Mouse (Mus musculus) left cerebral cortex, adult 18-20 months (tissue): ENCODE data around the gene Aig1. TPM values are rescaled to one million over a fixed set of nuclear protein-coding genes. Genes with fewer than 3 reads are reported as not detected.

Source experiments
- DNase-seq, 2 experiments: peaks; one replicate each; pipeline ENCODE4 v3.0.0; 2021 to 2022; ENCODE audit warnings: low spot score in 2 of 2, mixed read lengths in 1 of 2
- total RNA-seq, 2 experiments: library from RNA; stranded (reverse); gene quantifications; 2 replicates each; pipeline ENCODE4 v1.2.3; 2021

Aig1 gene
- total RNA-seq, 2 experiments from 2014 or later, result 56.5 to 70.5 TPM

DNA sequence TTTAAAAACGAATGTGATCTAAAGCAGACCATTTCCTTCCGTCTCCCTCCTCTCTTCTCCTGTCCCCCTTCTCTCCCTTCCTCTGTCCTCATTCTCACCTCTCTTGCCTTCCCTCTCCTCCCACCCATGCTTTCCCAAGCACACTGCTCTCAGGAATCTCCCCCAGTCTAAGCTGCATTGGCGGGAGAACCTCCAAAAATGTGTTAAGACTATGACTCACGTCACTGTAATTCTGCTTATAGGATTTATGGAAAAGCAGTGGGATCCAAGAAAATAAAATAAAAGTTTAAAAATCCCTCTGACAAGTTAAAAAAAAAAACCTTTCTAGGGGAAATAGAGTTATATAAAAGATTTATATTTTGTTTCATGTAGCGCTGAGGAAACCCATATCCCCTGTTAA, 86.0 kb downstream of the Aig1 start:
- peak; percentile 38 to 59 for DNase-seq

DNA sequence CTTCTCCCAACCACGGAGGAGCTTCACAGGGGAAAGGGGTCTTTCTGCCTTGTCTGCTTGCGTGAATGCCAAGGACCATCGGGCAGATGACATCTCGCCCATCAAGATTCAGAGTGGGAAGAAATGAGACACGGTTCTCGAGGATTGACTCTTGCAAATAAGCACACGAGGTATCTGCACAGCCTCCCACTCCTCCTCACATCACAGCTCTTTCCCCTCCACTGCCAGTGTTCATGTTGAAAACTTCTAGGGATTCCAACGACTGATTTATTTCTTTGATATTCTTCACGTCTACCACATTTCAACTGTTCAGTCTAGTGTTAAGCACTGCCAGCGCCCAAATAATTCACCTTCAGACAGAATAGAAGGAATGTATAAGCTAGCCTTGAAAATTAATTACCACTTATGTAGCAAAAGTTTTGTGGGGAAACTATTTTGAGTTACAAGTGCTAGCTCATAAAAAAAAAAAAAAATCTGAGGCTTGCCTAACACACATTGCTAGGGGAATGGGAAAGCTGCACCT, 86.5 kb downstream of the Aig1 start:
- DNase-seq, result no peak

DNA sequence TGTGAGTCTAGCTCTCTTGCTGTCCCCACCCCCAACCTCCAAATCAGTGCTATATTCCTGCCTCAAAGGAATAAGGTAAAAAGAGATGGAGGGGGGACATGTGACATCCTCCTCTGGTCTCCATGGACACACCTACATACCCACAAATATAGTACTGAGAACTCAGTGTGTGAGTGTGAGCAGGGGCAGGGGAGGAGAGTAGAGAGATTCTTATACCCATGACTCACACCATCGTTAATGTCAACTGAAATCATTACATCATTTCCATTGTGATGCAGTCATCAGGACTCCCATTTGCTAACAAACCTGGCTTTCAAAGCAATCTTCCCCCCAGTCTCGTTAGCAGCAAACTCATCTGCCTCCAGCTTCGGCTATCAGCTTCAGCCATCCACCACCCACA, 92.8 kb downstream of the Aig1 start:
- DNase-seq, result no peak

DNA sequence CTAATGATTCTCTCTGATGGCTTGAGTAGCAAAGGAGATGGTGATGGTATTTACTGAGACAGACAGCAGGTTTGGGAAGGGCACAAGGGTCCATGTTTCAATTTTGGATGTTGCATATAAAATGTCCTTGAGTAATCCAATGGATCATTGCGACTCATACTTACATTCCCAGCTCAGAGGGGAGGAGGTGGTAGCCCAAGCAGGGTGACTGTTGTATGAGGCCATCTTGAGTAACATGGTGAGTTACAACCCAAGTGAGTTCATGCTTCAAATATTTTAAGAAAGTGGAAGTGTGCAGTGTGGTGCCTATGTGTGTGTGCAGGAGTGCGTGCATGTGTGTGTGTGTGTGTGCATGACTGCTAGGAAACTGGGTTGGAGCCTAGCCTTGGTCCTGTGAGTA, 93.4 kb downstream of the Aig1 start:
- DNase-seq, result no peak

DNA sequence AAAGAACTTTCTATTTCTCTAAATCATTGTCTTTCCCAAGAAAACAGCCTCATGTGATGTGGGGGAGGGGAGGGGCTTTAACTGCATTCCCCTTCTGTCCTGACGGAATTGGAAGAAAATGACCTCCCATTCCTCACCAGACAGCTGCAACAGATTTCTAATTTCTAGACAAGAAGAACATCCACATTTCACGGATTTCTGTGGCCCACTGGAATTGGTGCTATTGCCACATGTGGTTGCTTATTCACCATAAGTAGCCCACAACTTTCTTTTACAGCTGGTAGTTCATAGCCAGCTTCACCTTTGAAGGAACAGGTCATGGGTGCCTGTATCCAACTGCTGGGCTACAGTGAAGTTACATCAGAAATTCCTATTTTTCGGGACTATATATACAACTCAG, 93.9 kb downstream of the Aig1 start:
- DNase-seq, result no peak

DNA sequence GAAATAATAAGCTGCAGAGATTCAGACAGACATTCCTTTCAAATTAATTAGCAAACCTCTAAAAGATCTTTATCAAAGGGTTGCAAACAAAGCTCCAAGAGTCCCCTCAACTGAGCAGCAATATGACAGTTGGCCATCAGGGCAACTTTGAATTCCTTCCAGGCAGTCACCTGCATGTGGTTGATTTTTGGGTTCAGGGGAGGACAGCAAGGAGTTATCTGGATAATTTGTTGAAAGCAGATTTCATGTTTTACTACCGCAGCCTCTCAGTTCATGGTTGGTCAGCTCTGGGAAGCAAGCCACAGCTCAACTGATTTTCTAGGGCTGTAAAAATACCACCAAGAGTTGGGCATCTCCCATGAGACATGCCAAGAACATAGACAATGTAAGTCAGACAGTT, 98.1 kb downstream of the Aig1 start:
- DNase-seq, result no peak

DNA sequence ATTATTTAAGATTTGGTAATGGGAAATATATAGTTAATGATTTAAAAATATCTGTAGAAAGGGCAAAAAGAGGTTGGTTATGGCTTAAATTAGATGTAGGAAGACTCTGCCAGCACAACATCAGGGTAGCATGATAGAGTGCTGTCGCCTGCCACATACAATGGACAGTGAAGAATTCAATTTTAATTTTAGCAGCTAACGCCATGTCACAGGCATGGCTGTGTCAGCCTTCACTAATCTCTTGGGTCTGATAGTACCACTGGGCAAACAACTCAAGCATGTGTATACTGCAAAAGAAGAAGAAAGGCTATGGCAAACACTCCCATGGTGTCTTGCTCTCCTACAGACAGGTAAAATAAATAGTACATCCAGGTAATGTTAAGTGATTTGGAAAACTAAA, 99.0 kb downstream of the Aig1 start:
- no peak for DNase-seq

DNA sequence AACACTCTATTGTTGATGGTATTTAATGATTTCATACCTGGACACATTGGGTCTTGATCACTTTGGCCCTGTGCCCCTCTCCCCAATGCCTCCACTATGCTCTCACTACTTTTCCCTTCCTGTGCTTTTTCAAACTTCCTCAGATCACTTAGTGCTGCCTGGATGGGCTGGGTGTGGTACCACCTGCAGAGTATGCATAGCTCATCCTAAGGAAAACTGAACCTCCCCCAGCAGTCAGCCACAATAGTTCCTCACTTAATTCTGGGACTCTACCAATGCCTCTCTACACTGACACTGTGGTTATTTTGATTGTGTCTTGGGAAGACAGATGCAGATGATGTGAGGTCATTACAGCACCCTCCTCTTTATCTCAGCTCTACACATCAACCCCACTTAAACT, 99.9 kb downstream of the Aig1 start:
- no peak for DNase-seq

DNA sequence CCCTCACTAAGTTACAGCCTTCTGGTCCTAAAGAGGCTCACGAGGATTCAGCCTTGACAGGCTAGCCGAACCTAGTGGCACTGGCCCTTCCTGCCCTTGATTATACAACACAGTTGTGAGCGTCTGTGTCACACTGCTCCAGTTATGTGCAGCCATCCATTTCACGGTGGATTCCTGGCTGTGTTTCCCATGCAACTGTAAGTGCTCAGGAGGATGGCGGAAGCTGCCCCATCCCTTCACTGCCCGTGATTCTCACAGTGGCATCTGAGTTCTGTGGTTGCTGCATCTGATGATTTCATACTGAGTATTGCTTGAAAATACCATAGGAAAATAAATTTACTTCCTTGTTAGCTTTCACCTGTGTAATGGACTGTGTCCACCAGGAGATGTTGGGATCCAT, 101.7 kb downstream of the Aig1 start:
- DNase-seq, result no peak

DNA sequence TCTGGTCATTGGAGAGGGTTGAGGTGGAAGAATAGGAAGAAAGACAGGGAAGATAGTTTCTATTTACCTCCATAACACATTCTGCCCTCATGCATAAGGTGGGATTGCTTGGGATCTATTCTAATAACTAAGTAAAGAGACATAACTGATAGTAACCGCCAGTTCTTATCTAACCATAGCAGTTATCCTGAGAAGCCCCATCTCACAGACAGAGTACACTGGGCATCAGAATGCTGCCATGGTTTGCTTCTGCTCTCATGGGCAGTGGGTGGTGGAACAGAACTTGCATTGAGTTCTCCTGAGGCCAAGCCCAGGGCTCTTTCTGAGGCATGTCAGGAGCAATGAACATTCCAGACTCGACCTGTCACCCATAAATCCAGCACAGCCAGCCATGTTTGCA, 105.6 kb downstream of the Aig1 start:
- no peak for DNase-seq

DNA sequence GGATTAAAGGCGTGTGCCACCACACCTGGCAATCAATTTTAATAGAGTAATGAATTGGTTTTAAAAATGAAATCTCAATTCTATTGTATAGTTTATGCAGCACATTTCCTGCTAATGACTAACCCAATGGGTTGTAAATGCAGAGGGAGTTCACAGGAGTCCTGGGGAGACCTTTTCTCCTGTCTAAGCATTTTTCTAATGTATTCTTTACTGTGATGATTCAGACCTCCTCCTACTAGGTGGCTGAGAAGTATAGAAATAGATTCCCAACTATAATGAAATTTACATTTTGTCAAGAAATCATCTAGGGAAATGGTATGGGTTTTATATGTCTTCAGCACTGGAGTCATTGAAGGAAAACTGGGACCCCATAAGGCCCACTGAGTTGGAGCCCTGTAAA, 114.1 kb downstream of the Aig1 start:
- no peak for DNase-seq

DNA sequence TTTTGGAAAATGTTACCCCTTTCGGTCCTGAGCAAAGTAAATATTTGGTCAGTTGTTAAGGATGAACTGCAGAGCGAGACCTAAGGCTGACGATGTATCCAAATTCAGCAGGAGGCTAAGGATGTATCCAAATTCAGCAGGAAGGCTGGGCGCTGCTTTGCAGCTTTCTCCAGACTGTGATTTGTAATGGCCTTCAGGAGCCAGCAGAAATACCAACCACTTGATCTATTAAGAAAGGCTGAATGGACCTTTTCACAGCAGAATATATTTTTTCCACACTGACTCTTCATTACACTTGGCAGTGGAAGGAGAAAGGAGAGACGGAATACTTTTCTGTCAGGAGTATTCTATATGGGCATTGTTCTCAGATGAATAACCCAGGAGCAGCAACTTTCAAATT, 115.0 kb downstream of the Aig1 start:
- DNase-seq, result no peak

DNA sequence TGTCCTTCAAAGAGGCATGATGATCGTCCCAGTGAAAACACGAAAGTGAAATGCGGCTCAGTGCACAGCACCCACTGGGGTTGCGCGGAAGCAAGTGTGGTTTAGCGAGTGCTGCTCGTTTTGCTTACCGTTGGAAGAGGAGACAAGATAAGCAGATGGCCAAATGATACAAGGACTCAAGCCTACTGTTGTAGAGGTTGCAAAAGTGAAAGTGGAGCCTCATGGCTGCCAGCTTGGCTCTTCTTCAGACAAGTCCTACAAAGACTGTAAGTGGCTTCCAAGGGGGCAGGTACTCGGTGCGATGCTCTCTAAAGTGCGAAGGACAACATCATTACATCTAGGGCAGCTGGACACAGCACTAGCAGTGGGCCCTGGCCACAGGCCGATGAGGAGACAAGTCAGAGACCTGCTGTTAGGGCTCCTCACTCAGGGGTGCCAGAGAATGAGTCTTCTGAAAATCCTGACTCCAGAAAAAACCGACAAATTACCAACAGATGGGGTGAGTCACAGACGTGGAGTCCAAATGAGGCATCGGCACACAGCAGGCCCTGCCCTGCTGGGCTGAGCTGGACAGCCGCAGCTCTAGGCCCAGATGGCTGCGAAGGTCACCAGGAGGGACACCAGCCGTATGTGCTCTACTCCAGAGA, 129.2 kb downstream of the Aig1 start:
- DNase-seq, result peak; percentile 37 to 41

DNA sequence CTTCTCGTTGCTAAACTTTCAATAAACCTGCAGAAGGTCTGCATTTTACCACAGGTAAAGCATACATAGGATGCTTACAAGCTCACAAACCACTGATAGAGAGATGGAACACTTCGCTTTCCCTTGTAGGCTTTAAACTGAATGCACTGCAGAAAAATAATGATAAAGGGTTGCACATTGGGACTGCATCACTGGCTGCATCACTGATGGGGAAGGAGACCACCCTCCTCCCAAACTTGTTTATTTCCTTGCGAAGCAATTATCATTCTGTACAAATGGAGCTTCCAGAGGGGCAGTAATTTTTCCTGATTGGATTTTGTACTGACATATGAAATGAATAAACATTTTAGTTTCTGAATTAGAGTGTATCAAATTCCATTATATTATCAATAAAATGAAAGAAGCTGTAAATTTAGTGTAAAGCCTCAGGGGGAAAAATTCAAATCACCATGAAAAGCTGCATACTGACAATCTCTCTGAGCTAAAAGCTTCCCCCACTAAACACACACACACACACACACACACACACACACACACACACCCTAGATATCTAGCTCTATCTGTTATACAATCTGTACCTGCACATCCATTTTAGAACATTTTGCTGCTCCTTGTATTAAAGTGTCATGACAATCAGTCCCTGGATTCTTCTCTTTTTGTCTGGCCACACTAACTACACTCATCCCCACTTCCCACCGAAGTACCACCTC, 138.6 kb downstream of the Aig1 start:
- no peak for DNase-seq

DNA sequence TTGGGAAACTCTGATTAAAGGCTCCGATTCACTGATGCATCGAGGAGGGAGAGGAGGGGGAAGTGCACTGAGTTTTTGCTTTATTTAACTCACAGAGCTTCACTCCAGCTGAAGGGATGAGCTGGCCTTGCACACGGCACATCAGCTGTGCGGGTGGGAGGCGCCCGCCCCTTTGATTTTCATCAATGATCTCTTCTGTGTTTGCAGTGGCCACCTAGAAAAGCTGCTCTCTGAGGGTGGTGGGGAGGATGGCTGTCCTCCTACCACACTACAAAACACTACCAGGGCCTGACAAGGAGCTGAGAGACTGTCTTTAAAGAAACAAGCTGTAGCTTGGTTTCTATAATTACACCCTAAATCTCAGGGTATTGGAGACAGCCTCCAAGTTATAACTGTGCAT, 141.1 kb downstream of the Aig1 start:
- peak; percentile 60 to 68 for DNase-seq

DNA sequence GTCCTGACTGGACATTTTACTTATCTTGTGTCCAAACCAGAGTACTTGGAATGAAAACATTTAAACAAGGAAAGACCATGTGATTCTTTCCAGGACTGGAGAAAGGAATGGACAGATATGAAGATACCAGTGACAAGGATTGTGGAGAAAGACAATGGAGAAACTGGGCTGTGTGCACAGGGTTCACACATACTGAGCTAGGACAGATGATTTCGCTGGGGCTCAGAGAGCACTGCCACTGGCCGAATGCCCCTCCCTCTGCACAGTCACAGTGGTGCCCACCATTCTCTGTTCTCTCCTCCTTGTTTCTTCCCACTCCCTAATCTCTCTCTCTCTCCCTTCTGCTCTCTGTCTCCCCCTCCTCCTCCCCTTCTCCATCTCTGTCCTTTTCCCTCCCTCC, 142.6 kb downstream of the Aig1 start:
- DNase-seq, result no peak

DNA sequence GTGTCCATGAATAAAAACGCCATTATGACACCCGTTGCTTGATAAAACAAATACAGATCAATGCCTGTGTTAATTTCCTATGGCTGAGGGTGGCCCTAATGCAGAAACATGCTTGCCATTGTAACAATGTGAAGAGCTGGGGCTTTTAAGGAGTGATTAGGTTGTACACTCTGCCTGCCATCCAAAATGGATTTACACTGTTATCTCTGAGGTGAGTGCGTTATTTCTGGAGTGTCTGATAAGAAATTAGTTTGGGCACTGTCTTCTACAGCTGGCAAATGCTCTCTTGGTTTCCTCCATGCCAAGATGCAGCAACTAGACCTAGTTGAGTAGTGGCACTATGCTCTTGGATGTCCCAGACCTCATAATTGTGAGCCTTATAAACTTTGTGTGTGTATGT, 143.5 kb downstream of the Aig1 start:
- DNase-seq, result no peak

DNA sequence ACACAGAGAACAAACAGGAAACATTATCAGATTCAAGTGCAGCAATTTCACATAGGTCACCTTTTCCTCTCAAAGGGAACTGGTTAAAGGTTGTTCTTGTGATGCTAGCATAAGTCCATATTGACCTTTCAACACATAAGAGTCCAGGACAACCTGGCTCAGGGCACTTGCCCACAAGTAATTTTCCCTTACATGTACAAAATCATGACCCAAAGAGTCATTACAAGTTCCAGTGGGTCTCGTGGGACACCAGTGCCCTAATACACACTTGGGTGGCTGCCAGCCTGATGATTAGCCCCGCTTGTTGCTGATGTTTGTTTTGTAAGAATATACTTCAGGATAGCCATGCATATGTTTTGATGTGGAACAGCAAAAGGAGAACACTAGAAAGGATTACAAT, 152.6 kb downstream of the Aig1 start:
- no peak for DNase-seq

DNA sequence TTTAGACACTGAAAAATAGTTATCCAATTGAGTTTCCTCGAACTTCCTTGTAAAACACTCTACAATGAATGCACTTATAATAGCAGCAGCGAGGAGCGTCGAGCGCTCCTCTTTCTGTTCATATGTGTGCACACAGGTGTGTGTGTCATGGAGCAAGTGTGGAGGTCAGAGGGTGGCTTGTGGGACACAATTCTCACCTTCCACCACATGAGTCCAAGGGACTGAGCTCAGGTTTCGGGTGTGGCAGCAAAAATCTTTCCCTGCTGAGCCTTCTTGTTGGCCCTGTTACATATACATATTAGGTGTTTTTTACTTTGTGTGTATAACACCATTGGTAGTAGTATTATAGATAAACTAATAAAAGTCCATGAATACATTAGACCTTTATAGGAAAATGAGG, 153.2 kb downstream of the Aig1 start:
- DNase-seq, result no peak

DNA sequence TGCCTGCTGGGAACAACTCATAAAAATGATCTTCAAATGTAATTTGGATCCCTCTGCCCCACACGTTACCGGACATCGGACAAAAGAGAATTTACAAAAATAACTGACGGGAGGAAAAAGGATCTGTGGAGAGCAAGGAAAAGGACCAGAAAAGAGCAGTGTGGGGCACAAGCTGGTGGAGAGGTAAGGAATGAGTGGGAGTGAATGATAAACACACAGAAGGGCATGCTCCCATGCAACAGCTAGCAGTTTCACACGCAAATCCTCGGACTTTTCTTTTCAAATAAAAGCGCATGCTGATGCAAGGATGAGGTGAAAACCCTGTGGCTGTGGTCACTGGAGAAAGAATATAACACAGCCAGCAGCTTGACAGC, 153.9 kb downstream of the Aig1 start:
- no peak for DNase-seq

DNA sequence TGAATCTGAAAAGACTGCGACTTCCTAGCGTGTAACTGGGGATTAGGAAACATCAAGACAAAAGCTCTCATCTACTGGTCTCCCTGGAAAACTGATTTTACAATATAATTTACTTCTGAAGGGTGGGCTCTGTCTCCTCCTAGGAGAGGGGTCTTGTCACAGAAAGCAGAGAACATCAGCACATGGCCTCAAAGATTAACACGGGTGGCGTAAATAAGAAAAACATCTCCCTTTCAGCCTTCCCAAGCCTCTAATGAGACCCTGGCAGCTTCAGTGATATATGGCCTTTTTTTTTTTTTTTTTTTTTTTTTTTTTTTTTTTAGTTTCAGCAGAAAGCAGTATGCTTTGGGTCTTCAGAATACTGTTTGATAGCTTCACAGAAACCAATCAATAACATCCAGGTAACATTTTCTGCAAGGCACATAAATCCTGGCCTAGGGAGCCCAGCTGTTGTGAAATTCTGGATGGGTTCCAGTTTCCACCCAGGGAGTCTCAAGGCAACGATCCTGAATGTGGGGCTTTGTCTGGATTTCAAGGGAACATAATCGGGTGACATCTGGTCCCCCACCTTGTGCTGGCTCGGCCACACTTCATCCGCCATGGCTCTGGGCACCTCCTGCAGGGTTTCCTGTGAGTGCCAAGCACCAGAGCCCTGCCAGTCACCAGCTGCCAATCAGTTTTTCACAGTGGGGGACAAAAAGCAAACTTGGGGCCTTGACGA, 154.4 kb downstream of the Aig1 start:
- DNase-seq, result no peak

DNA sequence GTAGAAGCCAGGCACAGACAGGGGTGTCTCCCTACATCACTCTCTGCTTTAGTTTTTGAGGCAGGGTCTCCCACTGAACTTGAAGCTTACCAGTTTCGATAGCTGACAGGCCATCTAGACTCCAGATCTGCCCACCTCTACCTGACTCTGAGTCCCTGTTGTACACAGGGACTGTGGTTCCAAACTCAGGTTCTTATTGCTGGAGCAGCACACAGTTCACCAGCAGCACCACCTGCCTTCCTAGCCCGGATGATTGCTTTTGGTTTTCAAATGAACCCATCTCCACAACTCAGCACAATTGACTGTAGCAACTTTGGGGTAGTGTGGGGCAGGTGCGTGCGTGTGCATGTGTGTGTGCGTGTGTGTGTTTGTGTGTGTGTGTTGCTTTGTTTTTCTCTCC, 155.1 kb downstream of the Aig1 start:
- no peak for DNase-seq
